In the genomic region with DNA sequence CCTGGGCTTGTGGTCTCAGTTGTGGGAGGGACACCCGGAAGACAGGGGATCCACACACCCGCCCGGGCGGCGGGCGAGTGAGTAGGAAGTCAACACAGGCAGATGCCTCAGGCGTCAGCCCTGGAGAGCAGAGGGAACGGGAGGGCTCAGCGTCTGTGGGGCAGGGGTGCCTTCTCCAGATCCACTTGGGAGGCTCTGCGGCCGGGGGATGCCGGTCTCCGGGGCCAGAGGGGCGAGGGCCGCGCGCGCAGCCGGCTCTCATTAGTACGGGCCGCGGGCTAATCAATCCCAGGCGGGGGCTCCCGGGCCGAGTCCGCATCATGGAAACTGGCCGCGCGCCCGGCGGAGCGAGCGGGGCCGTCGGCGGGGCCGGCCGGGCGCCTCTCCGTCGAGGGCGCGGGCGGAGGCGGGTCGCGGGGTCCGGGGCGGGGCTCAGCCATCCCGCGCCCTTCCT, we compare ENCODE assay signal across 8 mouse cellular contexts. TPM values are rescaled to one million over a fixed set of nuclear protein-coding genes. Genes with fewer than 3 reads are reported as not detected.
DNase-seq lines count a peak whose midpoint lies in the region; ATAC-seq and TF ChIP-seq lines count a peak whose summit lies in the region.

No protein-coding gene starts in this region.

- H3K9me3 ChIP-seq in heart, embryonic 10.5 days = no peaks in the 10 kb centered on the region
- no peaks in the 10 kb centered on the region for H3K9me3 ChIP-seq in kidney, postnatal 0 days (replicated peaks; ENCODE audit: low read length)

- H3K27me3 ChIP-seq in heart, embryonic 10.5 days (ENCODE audit: insufficient read depth, poor library complexity, severe bottlenecking) = peaks cover 65% of the 10 kb centered on the region
- peaks cover 13% of the 10 kb centered on the region; the same call in 1 of the 2 replicates for H3K27me3 ChIP-seq in kidney, postnatal 0 days (ENCODE audit: insufficient read depth, low read length)

- no peak overlapping the region for H3K4me3 ChIP-seq in cortical plate, adult 2 months (ENCODE audit: insufficient read depth, low read length)
- peak overlapping the region; percentile 76 for H3K4me3 ChIP-seq in heart, embryonic 10.5 days
- peak overlapping the region; percentile 62 for H3K4me3 ChIP-seq in kidney, postnatal 0 days (replicated peaks; ENCODE audit: low read depth, low read length)

- H3K9ac ChIP-seq in kidney, postnatal 0 days (ENCODE audit: low read depth, low read length) = peak overlapping the region; percentile 79

- TF ChIP-seq CTCF in cortical plate, adult 2 months (IDR thresholded peaks at IDR 0.05; ENCODE audit: extremely low read depth, insufficient read depth, low read length) = no peak
- TF ChIP-seq CTCF in kidney, postnatal 0 days (IDR thresholded peaks at IDR 0.05; ENCODE audit: low read depth) = no peak

- no peak for TF ChIP-seq POLR2A in cortical plate, adult 2 months (IDR thresholded peaks at IDR 0.05; ENCODE audit: extremely low read depth, insufficient read depth, low read length)

- ATAC-seq in kidney, postnatal 0 days (replicated peaks; ENCODE audit: low FRiP score, low read depth) = no peak

- H3K4me2 ChIP-seq in kidney, postnatal 0 days (ENCODE audit: low read length) = peak overlapping the region; percentile 88

- peak overlapping the region; percentile 69 for H3K27ac ChIP-seq in cortical plate, adult 2 months (ENCODE audit: insufficient read depth, low read length)
- H3K27ac ChIP-seq in heart, embryonic 10.5 days = peak overlapping the region; percentile 96
- H3K27ac ChIP-seq in kidney, postnatal 0 days = peak overlapping the region; percentile 86

- peak; percentile 52 for DNase-seq in MN1 (ENCODE audit: low spot score)
- DNase-seq in heart, embryonic 10.5 days (ENCODE audit: low spot score) = no peak
- peak; percentile 43 for DNase-seq in kidney, postnatal 0 days (ENCODE audit: low spot score)
- DNase-seq in lung, postnatal 4 days = peak; percentile 64 to 82
- no peak for DNase-seq in cerebellum, adult 11 months
- no peak for DNase-seq in layer of hippocampus, postnatal 10 days (ENCODE audit: low spot score in 2 of 2)
- no peak for DNase-seq in thymus, postnatal 0 days (ENCODE audit: low spot score)

- peaks cover 23% of the 10 kb centered on the region for H3K36me3 ChIP-seq in heart, embryonic 10.5 days
- 0 out of 2 replicates have a peak, but pooled peaks cover 7% of the 10 kb centered on the region for H3K36me3 ChIP-seq in kidney, postnatal 0 days (ENCODE audit: insufficient read depth, low read length)

- no peaks in the 10 kb centered on the region for H3K4me1 ChIP-seq in cortical plate, adult 2 months (ENCODE audit: control insufficient read depth, insufficient read depth, low read length)
- H3K4me1 ChIP-seq in heart, embryonic 10.5 days = peaks cover 93% of the 10 kb centered on the region
- H3K4me1 ChIP-seq in kidney, postnatal 0 days (replicated peaks; ENCODE audit: insufficient read depth, low read length) = peaks cover 31% of the 10 kb centered on the region

- WGBS in heart, embryonic 10.5 days = under 1% methylated on average over 43 of the region's 51 CpGs
- WGBS in kidney, postnatal 0 days = 3% methylated on average over 45 of the region's 51 CpGs

RNA-seq across cellular contexts. Expression of a gene that starts 1.4 kb away (rescaled TPM):
- polyA plus RNA-seq in cortical plate, adult 2 months (2012; rRNA removed) = 6.2 and 9.0 TPM in 2 replicates
- 2.1 and 3.5 TPM in 2 replicates for polyA plus RNA-seq in heart, embryonic 10.5 days (2016; fragmentation: Nextera tagmentation; extraction: Ambion mirVana)
- 2.7 and 3.9 TPM in 2 replicates for polyA plus RNA-seq in kidney, postnatal 0 days (2015; fragmentation: Nextera tagmentation; extraction: Ambion mirVana)
- total RNA-seq in layer of hippocampus, postnatal 10 days (2021) = 1 to 10 TPM; 1.8 to 2.4 TPM
- 0.30 and 0.35 TPM in 2 replicates for polyA plus RNA-seq in thymus, postnatal 0 days (2015; fragmentation: Nextera tagmentation; extraction: Ambion mirVana)

RNA-seq across cellular contexts. Expression of a gene that starts 46.8 kb away (rescaled TPM):
- polyA plus RNA-seq in cortical plate, adult 2 months (2012; rRNA removed) = 67.9 and 71.5 TPM in 2 replicates
- 81.0 and 96.1 TPM in 2 replicates for polyA plus RNA-seq in heart, embryonic 10.5 days (2016; fragmentation: Nextera tagmentation; extraction: Ambion mirVana)
- 76.1 and 81.0 TPM in 2 replicates for polyA plus RNA-seq in kidney, postnatal 0 days (2015; fragmentation: Nextera tagmentation; extraction: Ambion mirVana)
- 10 to 100 TPM; 74.4 to 77.1 TPM for total RNA-seq in layer of hippocampus, postnatal 10 days (2021)
- polyA plus RNA-seq in thymus, postnatal 0 days (2015; fragmentation: Nextera tagmentation; extraction: Ambion mirVana) = 119 and 123 TPM in 2 replicates

Comparison
In these comparisons a context has a peak if more than half of its experiments do, and no peak if none do; other contexts are left out.
1. DNase-seq: peak in MN1 (single experiment), kidney, postnatal 0 days (single experiment) and lung, postnatal 4 days (2 of 2); none in heart, embryonic 10.5 days (single experiment), cerebellum, adult 11 months (single experiment), layer of hippocampus, postnatal 10 days (0 of 2) and thymus, postnatal 0 days (single experiment).
2. Peak in every context shown above with its lines, with median percentiles within 50 percentile points of each other: H3K27ac ChIP-seq.